Mouse (Mus musculus) embryonic facial prominence, embryonic 10.5 days (tissue): ENCODE results near the gene Crtc1. TPM values are rescaled to one million over a fixed set of nuclear protein-coding genes. Genes with fewer than 3 reads are reported as not detected.

Source experiments
- DNase-seq: peaks from one replicate; pipeline ENCODE4 v3.0.0-alpha.2; 2017; ENCODE audit warnings: low spot score
- H3K27ac ChIP-seq: fragments of 300-500 bp; sonication (generic); replicated peaks from 2 replicates; pipeline ENCODE4 v1.5.1; 2016; ENCODE audit warnings: mild to moderate bottlenecking
- H3K27me3 ChIP-seq: fragments of 300-500 bp; sonication (generic); replicated peaks from 2 replicates; pipeline ENCODE4 v1.6.1; 2016; ENCODE audit warnings: low read depth, mild to moderate bottlenecking; ENCODE audit not compliant: poor library complexity, severe bottlenecking
- H3K36me3 ChIP-seq: fragments of 300-500 bp; sonication (generic); replicated peaks from 2 replicates; pipeline ENCODE4 v1.6.1; 2016; ENCODE audit warnings: mild to moderate bottlenecking, moderate library complexity
- H3K4me1 ChIP-seq: fragments of 300-500 bp; sonication (generic); 2 replicates; pipeline ENCODE4 v1.6.1; 2016
- H3K4me3 ChIP-seq: fragments of 300-500 bp; sonication (generic); 2 replicates; pipeline ENCODE4 v1.5.1; 2016; ENCODE audit warnings: mild to moderate bottlenecking, moderate library complexity
- H3K9me3 ChIP-seq: fragments of 300-500 bp; sonication (generic); 2 replicates; pipeline ENCODE4 v1.6.1; 2016; ENCODE audit warnings: mild to moderate bottlenecking
- WGBS: fragments of 180-500 bp; shearing (Covaris S2); methylation state at CpG from one replicate; pipeline ENCODE4 v1.1.7; 2016; 5-methylcytosine and 5-hydroxymethylcytosine counted together
- polyA plus RNA-seq: library from polyadenylated mRNA; unstranded; fragments of >200 nt; fragmentation: Nextera tagmentation; extraction: Ambion mirVana; gene quantifications from 2 replicates; pipeline ENCODE4 v1.2.1, GENCODE M21; 2016

Gene Crtc1
- polyA plus RNA-seq, 1 experiment from 2014 or later: 20.6 TPM

DNA sequence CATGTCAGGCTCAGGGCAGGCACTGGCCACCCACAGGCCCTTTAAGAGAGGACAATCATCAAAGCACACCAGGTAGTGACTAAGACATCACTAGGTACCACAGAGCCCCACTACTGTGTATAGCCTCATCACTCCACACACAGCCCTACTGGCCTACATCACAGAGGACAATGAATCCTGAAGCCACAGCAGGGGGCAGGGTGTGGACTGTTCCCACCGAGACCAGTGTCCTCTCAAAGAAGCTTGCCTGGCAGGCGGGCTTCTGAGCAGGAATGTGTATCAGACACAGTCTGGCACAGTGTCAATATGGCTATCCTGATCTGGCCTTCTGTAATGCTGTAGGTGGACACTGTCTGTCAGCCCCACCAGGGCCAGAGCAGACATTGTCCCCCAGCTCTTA lies 30.6 kb upstream of the Crtc1 start:
- H3K9me3 ChIP-seq: no peaks in the 10 kb centered on the region
- no peak overlapping the region for H3K27ac ChIP-seq
- no peaks in the 10 kb centered on the region for H3K27me3 ChIP-seq
- H3K36me3 ChIP-seq: peaks cover 32% of the 10 kb centered on the region
- no peak for DNase-seq
- peaks cover 34% of the 10 kb centered on the region for H3K4me1 ChIP-seq
- 70% methylated on average over 2 of the region's 2 CpGs for WGBS
- H3K4me3 ChIP-seq: no peak overlapping the region

DNA sequence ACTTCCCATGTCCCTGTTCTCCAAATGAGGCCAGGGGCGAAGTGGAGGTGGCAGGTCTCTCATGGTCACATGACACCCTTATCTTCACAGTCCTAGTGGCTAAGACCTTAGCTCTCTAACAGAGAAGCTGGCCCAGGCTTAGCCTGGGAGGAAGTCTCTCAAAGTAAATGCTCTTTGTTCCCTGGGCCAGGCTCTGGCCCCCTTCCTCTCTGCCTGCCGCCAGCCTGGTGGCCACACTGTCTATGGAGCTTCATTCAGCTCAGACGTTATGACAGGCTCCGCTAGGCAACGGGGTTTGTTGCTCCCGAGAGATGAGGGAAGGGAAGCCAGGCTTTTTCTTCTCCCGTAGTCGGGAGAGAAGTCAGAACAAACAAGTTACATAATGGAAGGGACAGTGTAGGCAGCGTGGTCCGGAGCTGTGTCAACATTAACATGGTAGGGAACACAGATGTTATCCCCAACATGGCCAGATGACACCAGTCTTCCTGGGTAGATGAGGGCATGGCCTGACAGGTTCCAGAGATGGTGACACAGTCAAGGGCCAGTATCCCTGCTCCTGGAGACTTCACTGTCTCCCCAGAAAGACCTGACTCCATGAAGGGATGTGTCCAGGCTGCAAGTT lies 30.0 kb upstream of the Crtc1 start:
- Histone ChIP-seq H3K4me3 (no peak overlapping the region), H3K4me1 (peaks cover 35% of the 10 kb centered on the region), H3K27me3 (no peaks in the 10 kb centered on the region), H3K9me3 (no peaks in the 10 kb centered on the region), H3K36me3 (peaks cover 30% of the 10 kb centered on the region), H3K27ac (peak overlapping the region; percentile 31; the same call in 1 of the 2 replicates)
- 67% methylated on average over 10 of the region's 10 CpGs for WGBS
- DNase-seq: no peak

DNA sequence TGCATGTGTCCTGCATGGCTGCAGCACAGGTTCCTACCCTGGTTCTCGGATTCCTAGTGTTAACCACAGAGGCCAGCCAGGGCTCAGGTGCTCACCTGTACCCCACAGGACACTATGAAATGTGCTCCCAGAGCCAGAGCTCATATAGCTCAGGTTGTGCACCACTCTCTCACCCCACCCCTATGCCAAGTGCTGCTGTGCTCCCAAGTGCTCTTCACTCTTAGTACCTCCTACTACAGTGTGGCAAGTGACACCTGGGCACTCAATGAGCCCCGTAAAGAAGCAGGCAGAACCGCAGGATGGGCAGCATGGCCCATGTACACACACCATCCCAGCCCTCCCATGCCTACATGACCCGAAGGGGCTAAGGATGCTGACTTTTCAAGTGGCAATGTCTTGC lies 29.4 kb upstream of the Crtc1 start:
- H3K4me1 ChIP-seq: peaks cover 42% of the 10 kb centered on the region
- DNase-seq: no peak
- no peak overlapping the region for H3K27ac ChIP-seq
- WGBS: 91% methylated on average over 4 of the region's 4 CpGs
- H3K36me3 ChIP-seq: peaks cover 34% of the 10 kb centered on the region
- H3K9me3 ChIP-seq: no peaks in the 10 kb centered on the region
- H3K27me3 ChIP-seq: no peaks in the 10 kb centered on the region
- no peak overlapping the region for H3K4me3 ChIP-seq

DNA sequence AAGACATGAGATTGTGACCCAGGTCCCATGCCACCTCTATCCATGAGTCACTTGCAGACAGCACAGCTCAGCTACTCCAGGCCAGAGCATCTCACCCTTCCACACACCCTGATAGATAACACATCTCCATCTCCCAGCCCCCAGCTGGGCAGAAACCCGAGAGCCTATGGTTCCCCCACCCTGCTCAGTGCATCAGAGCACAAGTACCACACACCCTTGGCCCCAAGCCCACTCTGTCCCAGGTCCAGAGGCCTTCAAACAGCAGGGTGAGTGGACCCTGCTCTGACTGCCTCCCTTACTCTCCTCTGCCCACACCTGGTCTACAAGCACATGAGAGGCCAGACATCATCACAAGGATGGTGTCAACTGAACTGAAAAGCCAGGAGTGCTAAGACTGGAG lies 28.5 kb upstream of the Crtc1 start:
- H3K27ac ChIP-seq: no peak overlapping the region
- no peak overlapping the region for H3K4me3 ChIP-seq
- no peak for DNase-seq
- WGBS: 80% methylated on average over 1 of the region's 1 CpGs
- H3K9me3 ChIP-seq: no peaks in the 10 kb centered on the region
- peaks cover 34% of the 10 kb centered on the region for H3K36me3 ChIP-seq
- H3K27me3 ChIP-seq: no peaks in the 10 kb centered on the region
- peaks cover 47% of the 10 kb centered on the region for H3K4me1 ChIP-seq

DNA sequence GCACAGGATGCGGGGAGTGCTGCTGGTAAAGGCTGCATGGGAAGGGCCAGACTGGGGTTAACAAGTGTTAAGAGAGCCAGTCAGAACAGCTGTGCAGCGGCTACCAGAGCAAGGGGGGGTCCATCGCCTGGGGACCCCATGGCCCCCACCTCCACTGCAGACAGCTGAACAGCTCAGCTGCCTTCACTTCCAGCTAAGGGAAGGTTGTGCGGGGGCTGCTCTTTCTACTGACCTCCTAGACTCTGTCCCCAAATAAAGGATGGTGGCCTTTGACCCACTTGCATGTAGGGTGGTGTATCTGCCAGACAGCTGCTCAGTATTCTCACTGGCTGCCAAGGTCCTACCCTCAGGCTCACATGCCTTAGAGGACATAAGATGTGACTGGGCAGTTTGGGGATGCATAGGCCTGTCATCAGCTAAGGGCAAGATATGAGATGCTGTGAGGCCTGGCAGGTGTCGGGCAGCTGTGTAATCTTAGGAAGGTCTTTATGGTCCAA lies 27.9 kb upstream of the Crtc1 start:
- Histone ChIP-seq H3K4me1 (peaks cover 47% of the 10 kb centered on the region), H3K4me3 (no peak overlapping the region), H3K27me3 (no peaks in the 10 kb centered on the region), H3K9me3 (no peaks in the 10 kb centered on the region), H3K27ac (peak overlapping the region; percentile 21; the same call in 1 of the 2 replicates), H3K36me3 (peaks cover 34% of the 10 kb centered on the region)
- WGBS: 67% methylated on average over 5 of the region's 5 CpGs
- no peak for DNase-seq

DNA sequence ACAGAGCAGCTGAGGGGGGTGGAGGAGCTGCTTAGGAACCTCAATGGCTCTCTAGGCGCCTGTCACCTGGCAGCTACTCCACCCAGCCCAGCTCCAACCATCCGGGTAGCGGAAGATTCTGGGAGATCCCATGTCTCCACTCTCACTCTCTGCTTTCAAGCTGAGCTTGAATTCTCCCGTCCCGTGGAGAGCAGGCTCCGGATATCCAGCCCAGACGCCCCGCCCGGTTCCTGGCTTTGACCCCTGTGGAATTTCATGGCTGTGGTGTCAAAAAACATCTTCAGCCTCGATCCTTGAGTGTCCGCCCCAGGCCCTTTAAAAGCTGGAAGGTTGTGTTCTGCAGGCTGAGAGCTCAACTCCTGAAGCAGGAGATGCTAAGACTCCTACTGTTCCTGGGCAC lies 27.4 kb upstream of the Crtc1 start:
- Histone ChIP-seq H3K9me3 (no peaks in the 10 kb centered on the region), H3K27me3 (no peaks in the 10 kb centered on the region), H3K36me3 (peaks cover 34% of the 10 kb centered on the region), H3K4me1 (peaks cover 48% of the 10 kb centered on the region), H3K27ac (peak overlapping the region; percentile 21; the same call in 1 of the 2 replicates), H3K4me3 (no peak overlapping the region)
- DNase-seq: no peak
- 68% methylated on average over 11 of the region's 11 CpGs for WGBS

DNA sequence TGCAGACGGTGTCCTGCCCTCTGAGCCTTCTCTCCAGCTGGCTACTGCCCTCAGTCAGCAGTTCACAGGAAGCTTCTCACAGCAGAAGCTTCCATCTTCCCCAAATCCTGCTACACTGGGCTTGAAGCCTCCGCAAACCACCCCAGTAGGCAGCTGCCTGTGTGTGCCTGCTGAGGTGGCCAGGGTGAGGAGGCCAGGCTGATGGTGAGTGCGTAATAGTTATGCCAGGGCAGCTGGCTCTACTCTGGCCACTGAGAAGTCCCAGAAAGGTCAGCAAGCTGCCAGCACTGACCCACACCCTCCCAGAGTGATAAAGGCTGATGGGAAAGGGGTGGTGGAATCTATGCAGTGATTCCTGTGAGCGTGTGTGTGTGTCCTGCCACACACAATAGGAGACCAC lies 26.9 kb upstream of the Crtc1 start:
- no peak for DNase-seq
- no peak overlapping the region for H3K4me3 ChIP-seq
- no peaks in the 10 kb centered on the region for H3K27me3 ChIP-seq
- H3K36me3 ChIP-seq: peaks cover 34% of the 10 kb centered on the region
- WGBS: 90% methylated on average over 4 of the region's 4 CpGs
- peaks cover 53% of the 10 kb centered on the region for H3K4me1 ChIP-seq
- H3K27ac ChIP-seq: peak overlapping the region; percentile 21; the same call in 1 of the 2 replicates
- H3K9me3 ChIP-seq: no peaks in the 10 kb centered on the region

DNA sequence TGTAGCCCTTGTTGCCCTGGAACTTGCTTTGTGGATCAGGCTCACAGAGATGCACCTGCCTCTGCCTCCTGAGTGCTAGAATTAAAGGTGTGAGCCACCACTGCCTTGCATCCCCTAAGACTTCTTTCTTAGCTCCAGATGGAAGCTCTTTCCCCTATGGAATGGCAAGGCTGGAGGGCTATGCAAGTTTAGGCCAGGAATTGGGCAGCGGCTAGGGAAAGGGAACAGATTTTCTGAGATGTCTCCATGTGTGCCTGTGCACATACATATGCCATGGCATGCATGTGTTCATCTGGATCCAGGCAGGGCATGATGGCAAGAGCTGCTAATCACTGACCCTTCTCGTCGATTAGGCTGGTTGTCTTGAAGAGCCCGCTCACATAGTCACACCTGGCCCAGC lies 26.3 kb upstream of the Crtc1 start:
- Histone ChIP-seq H3K4me1 (peaks cover 53% of the 10 kb centered on the region), H3K9me3 (no peaks in the 10 kb centered on the region), H3K27ac (no peak overlapping the region), H3K27me3 (no peaks in the 10 kb centered on the region), H3K36me3 (peaks cover 31% of the 10 kb centered on the region), H3K4me3 (no peak overlapping the region)
- DNase-seq: no peak
- over 99% methylated on average over 4 of the region's 4 CpGs for WGBS

DNA sequence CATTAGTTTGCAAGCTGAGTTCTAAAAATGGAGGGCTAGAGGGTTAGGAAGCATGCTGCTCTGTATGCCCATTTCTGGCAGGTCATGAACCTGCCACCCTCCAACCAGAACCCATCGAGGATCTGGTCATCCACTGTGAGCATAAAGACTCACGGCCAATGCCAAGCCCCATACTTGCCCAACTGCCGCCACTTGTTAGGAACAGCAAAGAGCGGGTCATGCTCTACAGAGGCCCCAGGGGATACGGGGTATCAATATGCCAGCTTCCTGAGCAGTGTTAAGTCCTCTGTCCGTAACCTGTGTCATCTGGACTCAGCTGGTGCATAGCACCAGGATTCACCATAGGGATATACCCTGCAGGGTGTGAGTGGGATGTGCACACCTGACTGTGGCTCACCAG lies 24.8 kb upstream of the Crtc1 start:
- 85% methylated on average over 6 of the region's 6 CpGs for WGBS
- no peak overlapping the region for H3K27ac ChIP-seq
- no peaks in the 10 kb centered on the region for H3K9me3 ChIP-seq
- no peak for DNase-seq
- no peaks in the 10 kb centered on the region for H3K27me3 ChIP-seq
- peaks cover 34% of the 10 kb centered on the region for H3K36me3 ChIP-seq
- H3K4me3 ChIP-seq: no peak overlapping the region
- H3K4me1 ChIP-seq: peaks cover 44% of the 10 kb centered on the region

DNA sequence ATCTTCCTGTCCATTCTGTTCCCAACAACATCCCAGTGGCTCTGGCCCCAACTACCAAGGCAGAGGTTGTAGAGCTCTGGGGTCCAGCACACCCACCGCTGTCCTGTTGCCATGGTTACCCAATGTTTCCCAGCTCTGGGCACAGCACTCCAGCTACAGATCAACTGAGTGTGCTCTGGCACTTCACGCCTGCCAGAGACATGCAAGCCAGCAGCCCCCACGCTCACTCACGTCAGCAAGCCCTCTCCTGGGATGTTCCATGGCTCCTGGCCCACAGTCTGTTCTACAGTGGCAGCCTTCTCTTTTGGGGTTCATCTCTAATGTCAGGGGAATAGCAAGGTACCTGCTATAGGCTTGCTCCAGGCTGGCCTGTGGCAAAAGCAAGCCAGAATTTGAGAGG lies 23.9 kb upstream of the Crtc1 start:
- WGBS: 87% methylated on average over 4 of the region's 4 CpGs
- no peak overlapping the region for H3K27ac ChIP-seq
- no peak overlapping the region for H3K4me3 ChIP-seq
- DNase-seq: no peak
- H3K27me3 ChIP-seq: no peaks in the 10 kb centered on the region
- no peaks in the 10 kb centered on the region for H3K9me3 ChIP-seq
- H3K36me3 ChIP-seq: peaks cover 31% of the 10 kb centered on the region
- H3K4me1 ChIP-seq: peaks cover 42% of the 10 kb centered on the region

DNA sequence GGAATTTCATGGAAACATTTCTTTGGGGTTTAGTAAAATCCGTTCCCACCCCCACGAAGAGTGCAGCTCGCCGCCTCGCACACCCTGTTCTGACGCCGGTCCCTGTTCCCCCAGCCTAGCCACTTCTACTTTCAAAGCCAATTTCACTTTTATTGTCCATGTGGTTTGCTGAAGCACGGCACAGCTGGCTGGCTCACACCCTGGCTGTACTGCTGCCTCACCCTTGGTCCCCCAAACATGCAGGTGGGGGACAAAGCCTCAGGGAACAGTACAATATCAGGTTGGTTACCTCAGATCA lies 23.1 kb upstream of the Crtc1 start:
- H3K4me3 ChIP-seq: no peak overlapping the region
- WGBS: 96% methylated on average over 8 of the region's 8 CpGs
- H3K4me1 ChIP-seq: peaks cover 34% of the 10 kb centered on the region
- DNase-seq: no peak
- H3K36me3 ChIP-seq: peaks cover 31% of the 10 kb centered on the region
- no peaks in the 10 kb centered on the region for H3K9me3 ChIP-seq
- no peak overlapping the region for H3K27ac ChIP-seq
- H3K27me3 ChIP-seq: no peaks in the 10 kb centered on the region

DNA sequence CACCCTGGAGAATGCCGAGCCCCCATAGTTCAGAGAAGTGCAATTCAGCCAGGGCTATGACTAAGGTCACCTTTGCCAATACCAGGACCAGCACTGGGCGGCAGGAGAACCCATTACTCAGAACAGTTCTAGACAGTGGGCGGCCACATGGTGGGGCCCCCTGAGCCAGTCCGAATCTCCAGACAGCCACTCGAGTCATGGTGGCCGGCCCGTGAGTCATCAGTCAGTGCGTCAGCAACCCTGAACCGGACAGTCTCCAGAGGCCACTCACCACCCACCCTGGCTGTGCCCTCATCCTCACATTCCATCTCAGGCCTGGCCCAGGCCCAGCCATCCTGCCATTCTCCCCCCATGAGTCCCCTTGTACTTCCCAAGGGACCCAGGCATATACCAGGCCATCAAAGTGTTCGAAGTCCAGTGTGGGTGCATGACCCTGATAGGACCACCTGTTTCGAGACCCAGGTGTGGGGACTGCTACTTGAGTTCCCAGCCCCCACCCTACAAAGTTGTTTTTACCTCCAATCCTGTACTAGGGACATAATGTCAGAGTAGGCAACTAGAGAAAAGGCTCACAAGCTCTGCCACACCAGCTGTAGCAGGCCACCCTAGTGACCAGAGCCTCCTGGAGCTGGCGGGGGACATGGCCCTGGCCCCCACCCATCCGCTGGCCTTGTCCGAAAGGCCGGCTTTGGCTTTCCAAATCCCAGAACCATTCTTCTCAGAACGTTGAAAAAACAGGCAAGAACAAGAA lies 22.6 kb upstream of the Crtc1 start:
- Histone ChIP-seq H3K4me3 (no peak overlapping the region), H3K4me1 (peaks cover 29% of the 10 kb centered on the region), H3K9me3 (no peaks in the 10 kb centered on the region), H3K27me3 (no peaks in the 10 kb centered on the region), H3K36me3 (peaks cover 31% of the 10 kb centered on the region), H3K27ac (no peak overlapping the region)
- 89% methylated on average over 16 of the region's 16 CpGs for WGBS
- no peak for DNase-seq

DNA sequence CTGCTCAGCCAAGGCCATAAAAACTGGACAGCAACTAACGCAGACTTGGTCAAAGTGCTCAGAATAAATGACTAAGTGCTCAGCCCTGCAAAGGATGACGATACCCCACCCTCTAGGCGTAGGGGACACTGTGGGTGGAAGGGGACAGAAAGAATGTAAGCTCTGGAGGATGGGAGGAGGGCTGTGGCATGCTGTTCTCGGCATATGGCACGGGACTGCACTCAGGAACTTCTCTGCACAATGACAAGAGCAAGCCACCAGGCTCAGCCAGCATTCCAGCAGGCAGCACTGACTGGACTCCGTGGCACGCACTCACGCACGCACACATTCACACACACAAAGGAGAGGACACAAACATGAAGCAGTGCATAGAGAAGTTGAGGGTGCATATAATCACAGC lies 21.2 kb upstream of the Crtc1 start:
- peaks cover 20% of the 10 kb centered on the region for H3K36me3 ChIP-seq
- WGBS: 85% methylated on average over 9 of the region's 9 CpGs
- H3K9me3 ChIP-seq: no peaks in the 10 kb centered on the region
- H3K27ac ChIP-seq: no peak overlapping the region
- no peaks in the 10 kb centered on the region for H3K27me3 ChIP-seq
- no peak for DNase-seq
- H3K4me1 ChIP-seq: peaks cover 24% of the 10 kb centered on the region
- H3K4me3 ChIP-seq: no peak overlapping the region
